Mouse (Mus musculus): ENCODE data around the gene Atp2b1. TPM values are rescaled to one million over a fixed set of nuclear protein-coding genes. Genes with fewer than 3 reads are reported as not detected.

Atp2b1 gene
- total and polyA plus RNA-seq, 3 experiments, result 23.5 to 26.6 TPM; not detected in 1

DNA sequence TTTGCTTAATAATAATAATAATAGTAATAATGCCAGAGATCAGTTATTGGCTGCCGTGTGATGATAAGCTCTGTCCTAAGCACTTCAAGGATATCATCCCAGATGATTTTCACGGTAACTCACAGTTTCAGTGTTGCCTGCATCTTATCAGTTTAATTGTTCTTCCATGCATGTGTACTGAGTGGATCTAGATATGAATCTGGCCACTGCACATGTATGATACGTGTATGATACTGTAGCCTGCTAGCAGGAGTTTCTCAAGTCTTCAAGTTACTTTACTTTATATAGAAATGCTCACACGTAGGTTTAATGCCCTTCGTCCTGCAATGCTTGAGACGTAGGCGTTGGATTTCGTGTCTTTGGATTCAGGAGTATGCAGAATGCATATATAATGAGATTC lies 65.7 kb downstream of the Atp2b1 start:
- H3K9ac ChIP-seq (ENCODE audit: control insufficient read depth, low read depth, low read length, poor library complexity, severe bottlenecking), result no peak overlapping the region
- TF ChIP-seq USF2 (IDR thresholded peaks at IDR 0.05; ENCODE audit: borderline replicate concordance in 1 of 2, insufficient read depth in 1 of 2, low read depth in 1 of 2, low read length in 2 of 2) (no peak), HCFC1 (IDR thresholded peaks at IDR 0.05; ENCODE audit: low read depth, low read length) (no peak), POLR2A (IDR thresholded peaks at IDR 0.05; ENCODE audit: control insufficient read depth in 1 of 2, insufficient read depth in 1 of 2, low read depth in 1 of 2, low read length in 2 of 2, poor library complexity in 1 of 2) (no peak), SIN3A (IDR thresholded peaks at IDR 0.05; ENCODE audit: low read length) (no peak), USF1 (IDR thresholded peaks at IDR 0.05; ENCODE audit: low read depth, low read length) (no peak), MEF2A (IDR thresholded peaks at IDR 0.05; ENCODE audit: extremely low read depth, insufficient replicate concordance, low read depth, low read length, poor library complexity, severe bottlenecking) (no peak), GATA1 (IDR thresholded peaks at IDR 0.05; ENCODE audit: low read depth, low read length) (no peak), UBTF (IDR thresholded peaks at IDR 0.05; ENCODE audit: borderline replicate concordance, insufficient read depth, low read depth, low read length) (no peak), NELFE (IDR thresholded peaks at IDR 0.05; ENCODE audit: low read depth, low read length) (no peak), ZMIZ1 (IDR thresholded peaks at IDR 0.05; ENCODE audit: low read depth, low read length) (no peak), KAT2A (conservative IDR thresholded peaks at IDR 0.05; ENCODE audit: low read depth, low read length) (no peak), RCOR1 (IDR thresholded peaks at IDR 0.05; ENCODE audit: low read depth, low read length) (no peak)
- H3K9me3 ChIP-seq (replicated peaks; ENCODE audit: insufficient read depth, low read length), result no peaks in the 10 kb centered on the region
- peaks cover 2 to 3% of the 10 kb centered on the region in 2 experiments; a peak in 3 of 4 replicates for H3K36me3 ChIP-seq (ENCODE audit: control insufficient read depth in 1 of 2, insufficient read depth in 2 of 2, low read length in 2 of 2)
- H3K27ac ChIP-seq (ENCODE audit: control insufficient read depth, low read depth, low read length), result no peak overlapping the region
- H3K27me3 ChIP-seq (ENCODE audit: control insufficient read depth in 1 of 2, insufficient read depth in 2 of 2, low read length in 2 of 2), result no peaks in the 10 kb centered on the region
- peaks cover 0 to 5% of the 10 kb centered on the region in 2 experiments; a peak in 2 of 4 replicates for H3K4me1 ChIP-seq (ENCODE audit: control insufficient read depth in 1 of 2, insufficient read depth in 2 of 2, low read length in 2 of 2)
- no peak for DNase-seq (ENCODE audit: low read depth, low spot score)
- peaks cover 12% of the 10 kb centered on the region for H3K79me2 ChIP-seq (ENCODE audit: control insufficient read depth, insufficient read depth, low read length, poor library complexity)
- H3K4me3 ChIP-seq (ENCODE audit: control insufficient read depth in 1 of 2, insufficient read depth in 1 of 2, low read depth in 2 of 2, low read length in 2 of 2), result no peak overlapping the region

GRCm38 (mm10) chr10:98991964-98992363 lies 77.8 kb downstream of the Atp2b1 start:
- Histone ChIP-seq H3K9me3 (replicated peaks; ENCODE audit: insufficient read depth, low read length) (no peaks in the 10 kb centered on the region), H3K4me3 (ENCODE audit: control insufficient read depth in 1 of 2, insufficient read depth in 1 of 2, low read depth in 2 of 2, low read length in 2 of 2) (no peak overlapping the region), H3K9ac (ENCODE audit: control insufficient read depth, low read depth, low read length, poor library complexity, severe bottlenecking) (no peak overlapping the region), H3K4me1 (ENCODE audit: control insufficient read depth in 1 of 2, insufficient read depth in 2 of 2, low read length in 2 of 2) (no peaks in the 10 kb centered on the region), H3K27me3 (ENCODE audit: control insufficient read depth in 1 of 2, insufficient read depth in 2 of 2, low read length in 2 of 2) (no peaks in the 10 kb centered on the region), H3K79me2 (ENCODE audit: control insufficient read depth, insufficient read depth, low read length, poor library complexity) (no peaks in the 10 kb centered on the region), H3K27ac (ENCODE audit: control insufficient read depth, low read depth, low read length) (no peak overlapping the region), H3K36me3 (ENCODE audit: control insufficient read depth in 1 of 2, insufficient read depth in 2 of 2, low read length in 2 of 2) (peaks cover 0 to 5% of the 10 kb centered on the region in 2 experiments; a peak in 2 of 4 replicates)
- TF ChIP-seq MAX (IDR thresholded peaks at IDR 0.05; ENCODE audit: low read length), result no peak
- TF ChIP-seq MAZ (IDR thresholded peaks at IDR 0.05; ENCODE audit: low read depth, low read length), result no peak
- TF ChIP-seq POLR2A (IDR thresholded peaks at IDR 0.05; ENCODE audit: control insufficient read depth in 1 of 2, insufficient read depth in 1 of 2, low read depth in 1 of 2, low read length in 2 of 2, poor library complexity in 1 of 2), result no peak
- TF ChIP-seq BHLHE40 (IDR thresholded peaks at IDR 0.05; ENCODE audit: borderline replicate concordance, low read depth, low read length), result no peak
- no peak for TF ChIP-seq CHD1 (IDR thresholded peaks at IDR 0.05; ENCODE audit: low read depth, low read length)
- TF ChIP-seq RAD21 (IDR thresholded peaks at IDR 0.05; ENCODE audit: low read depth, low read length), result no peak
- TF ChIP-seq POLR2AphosphoS5 (IDR thresholded peaks at IDR 0.05; ENCODE audit: borderline replicate concordance, low read depth, low read length), result no peak
- no peak for TF ChIP-seq MXI1 (IDR thresholded peaks at IDR 0.05; ENCODE audit: low read depth, low read length)
- no peak for TF ChIP-seq SIN3A (IDR thresholded peaks at IDR 0.05; ENCODE audit: low read length)
- TF ChIP-seq HCFC1 (IDR thresholded peaks at IDR 0.05; ENCODE audit: low read depth, low read length), result no peak
- TF ChIP-seq EP300 (IDR thresholded peaks at IDR 0.05; ENCODE audit: low read depth in 1 of 2, low read length in 2 of 2), result no peak
- TF ChIP-seq TCF12 (IDR thresholded peaks at IDR 0.05; ENCODE audit: low read depth, low read length), result no peak
- no peak for TF ChIP-seq POLR2AphosphoS2 (IDR thresholded peaks at IDR 0.05; ENCODE audit: low read length)
- no peak for TF ChIP-seq JUND (IDR thresholded peaks at IDR 0.05; ENCODE audit: low read depth, low read length)
- TF ChIP-seq GATA1 (IDR thresholded peaks at IDR 0.05; ENCODE audit: low read depth, low read length), result no peak
- no peak for TF ChIP-seq E2F4 (IDR thresholded peaks at IDR 0.05; ENCODE audit: borderline replicate concordance, low read depth, low read length)
- no peak for TF ChIP-seq MYB (IDR thresholded peaks at IDR 0.05; ENCODE audit: low read depth, low read length)
- no peak for TF ChIP-seq CHD2 (IDR thresholded peaks at IDR 0.05; ENCODE audit: low read length)
- TF ChIP-seq USF2 (IDR thresholded peaks at IDR 0.05; ENCODE audit: borderline replicate concordance in 1 of 2, insufficient read depth in 1 of 2, low read depth in 1 of 2, low read length in 2 of 2), result no peak
- no peak for TF ChIP-seq ZNF384 (IDR thresholded peaks at IDR 0.05; ENCODE audit: low read depth, low read length)
- DNase-seq (ENCODE audit: low read depth, low spot score), result no peak
